Mouse (Mus musculus) left cerebral cortex, postnatal 36 days (tissue): ENCODE measurements around the gene Scube3. TPM values are rescaled to one million over a fixed set of nuclear protein-coding genes. Genes with fewer than 3 reads are reported as not detected.

ENCODE experiments used
- DNase-seq, 2 experiments: peaks; one replicate each; pipeline ENCODE4 v3.0.0; 2021 to 2022; ENCODE audit warnings: low spot score in 2 of 2, mixed read lengths in 1 of 2
- intact Hi-C: fragments of 180-260 bp; cut with DNase I; formaldehyde crosslinking; loops from one replicate; pipeline ENCODE4 v1.15.1; 2025
- total RNA-seq, 2 experiments: library from RNA; stranded (reverse); gene quantifications; 2 replicates each; pipeline ENCODE4 v1.2.3; 2021

The Scube3 gene
- total RNA-seq, 2 experiments from 2014 or later: 1.9 to 2.4 TPM

DNA sequence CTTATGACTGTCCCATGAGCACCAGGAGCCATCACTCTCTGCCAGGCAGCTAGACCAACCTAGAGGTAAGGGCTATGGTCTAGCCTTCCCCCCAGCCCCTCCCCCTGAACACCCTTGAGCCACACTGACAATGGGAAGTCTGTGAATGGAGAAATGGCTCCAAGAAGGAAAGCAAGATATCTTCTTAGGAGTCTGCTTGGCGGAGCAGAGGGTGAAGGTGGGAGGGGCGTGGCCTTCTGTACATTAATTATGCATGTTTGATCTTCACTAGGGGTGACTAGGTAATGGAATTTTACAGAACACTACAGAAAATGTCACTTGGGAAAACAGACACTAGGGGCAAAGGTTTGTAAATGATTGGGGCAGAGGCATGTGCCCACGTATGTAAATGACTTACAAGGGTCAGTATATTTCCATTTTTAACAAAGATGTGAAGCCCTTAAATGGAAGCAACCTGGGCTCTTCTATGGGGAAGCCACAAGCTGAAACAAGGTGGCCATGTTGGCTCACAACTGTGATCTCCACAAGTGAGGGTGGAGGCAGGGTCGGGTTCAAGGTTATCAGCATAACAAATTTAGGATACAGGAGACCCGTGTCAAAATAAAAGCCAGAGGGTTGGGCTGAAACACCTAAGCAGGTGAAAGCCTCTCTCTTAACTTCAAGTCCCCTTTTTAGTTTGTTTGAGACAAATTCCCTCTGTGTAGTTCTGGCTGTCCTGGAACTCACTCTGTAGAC lies 11.4 kb upstream of the Scube3 start:
- DNase-seq: no peak
- intact Hi-C loops: loop anchor here (5.0 kb wide), 1 partner anchor 43 kb away; no protein-coding TSS in a partner anchor

DNA sequence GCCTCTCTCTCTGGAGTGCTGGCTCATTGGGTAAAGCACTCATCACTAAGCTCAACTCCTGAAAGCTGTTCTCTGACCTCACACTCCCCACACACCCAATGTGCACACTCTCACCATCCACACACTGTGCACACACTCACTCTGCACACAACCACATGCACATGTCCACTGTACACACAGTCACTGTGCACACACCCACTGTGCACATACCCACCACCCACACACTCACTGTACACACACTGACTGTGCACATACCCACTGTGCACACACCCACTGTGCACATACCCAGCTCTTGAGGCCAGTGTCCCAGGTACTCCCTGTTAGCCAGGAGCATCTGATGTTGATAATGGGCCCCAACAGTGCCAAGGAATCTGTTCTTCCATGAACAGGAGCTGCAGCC lies 10.8 kb upstream of the Scube3 start:
- DNase-seq: no peak
- intact Hi-C loops: loop anchor here (5.0 kb wide), 1 partner anchor 44 kb away; no protein-coding TSS in a partner anchor

GRCm38 (mm10) chr17:28133193-28133592 lies 8.7 kb upstream of the Scube3 start:
- peak; percentile 28 to 36 for DNase-seq
- intact Hi-C loops: loop anchor here (5.0 kb wide), 1 partner anchor 46 kb away; no protein-coding TSS in a partner anchor

GRCm38 (mm10) chr17:28135496-28135895 lies 6.4 kb upstream of the Scube3 start:
- intact Hi-C loops: no loop called here

GRCm38 (mm10) chr17:28136266-28136665 lies 5.7 kb upstream of the Scube3 start:
- no peak for DNase-seq
- intact Hi-C loops: no loop called here

More at GRCm38 (mm10) chr17:28135496-28135895, 6.4 kb upstream of the Scube3 start:
- no peak for DNase-seq

- DNase-seq: no peak
- intact Hi-C loops: no loop called here
Measured at GRCm38 (mm10) chr17:28138013-28138412, 3.9 kb upstream of the Scube3 start.

GRCm38 (mm10) chr17:28138685-28139084 lies 3.3 kb upstream of the Scube3 start:
- DNase-seq: no peak
- intact Hi-C loops: no loop called here

GRCm38 (mm10) chr17:28140431-28141204 lies 1.3 kb upstream of the Scube3 start:
- intact Hi-C loops: no loop called here
- DNase-seq: no peak

GRCm38 (mm10) chr17:28141205-28141650 lies 713 bp upstream of the Scube3 start:
- intact Hi-C loops: no loop called here

GRCm38 (mm10) chr17:28142700-28143610 lies 1.0 kb downstream of the Scube3 start:
- no peak for DNase-seq
- intact Hi-C loops: no loop called here

More at GRCm38 (mm10) chr17:28141205-28141650, 713 bp upstream of the Scube3 start:
- DNase-seq: no peak

DNA sequence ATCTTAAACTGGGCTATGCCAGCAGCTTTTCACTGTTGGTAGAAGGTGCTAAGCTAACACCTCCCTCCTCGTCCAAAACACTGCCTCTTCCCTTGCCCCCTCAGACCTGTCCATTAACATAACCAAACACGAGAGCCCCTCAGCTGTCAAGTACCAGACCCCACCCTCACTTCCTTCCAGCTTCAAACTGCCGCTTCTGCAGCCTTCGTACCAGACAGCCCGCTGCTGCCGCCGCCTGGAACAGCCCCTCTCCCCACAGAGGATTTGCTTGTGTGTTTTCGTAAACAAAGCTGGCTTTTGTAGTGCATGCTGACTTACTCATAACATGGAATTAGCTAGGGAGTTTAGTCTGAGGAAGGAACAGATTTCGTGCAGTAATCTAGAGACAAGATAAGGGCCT lies 1.8 kb downstream of the Scube3 start:
- intact Hi-C loops: no loop called here
- DNase-seq: no peak

DNA sequence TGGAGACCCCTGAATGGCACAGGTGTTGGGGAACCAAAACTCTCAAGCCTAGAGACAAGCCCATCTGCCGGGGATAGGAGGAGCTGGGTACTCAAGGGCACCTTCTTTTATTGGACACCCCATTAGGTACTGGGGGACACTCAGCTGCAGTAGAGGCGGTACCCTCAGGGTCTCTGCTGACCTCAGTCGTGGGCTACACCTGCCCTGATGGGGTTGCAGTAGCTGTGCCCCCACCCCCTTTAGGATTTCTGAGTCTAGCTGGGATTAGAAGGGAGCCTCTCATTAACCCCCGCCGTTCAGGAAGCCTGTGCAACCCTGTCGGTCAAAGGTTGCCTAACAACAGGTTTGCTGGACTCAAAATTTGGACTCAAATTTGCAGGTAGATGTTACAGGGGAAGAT lies 2.3 kb downstream of the Scube3 start:
- intact Hi-C loops: no loop called here

GRCm38 (mm10) chr17:28148288-28148687 lies 6.3 kb downstream of the Scube3 start:
- no peak for DNase-seq
- intact Hi-C loops: no loop called here

More for the DNA sequence above, 2.3 kb downstream of the Scube3 start:
- DNase-seq: no peak

DNA sequence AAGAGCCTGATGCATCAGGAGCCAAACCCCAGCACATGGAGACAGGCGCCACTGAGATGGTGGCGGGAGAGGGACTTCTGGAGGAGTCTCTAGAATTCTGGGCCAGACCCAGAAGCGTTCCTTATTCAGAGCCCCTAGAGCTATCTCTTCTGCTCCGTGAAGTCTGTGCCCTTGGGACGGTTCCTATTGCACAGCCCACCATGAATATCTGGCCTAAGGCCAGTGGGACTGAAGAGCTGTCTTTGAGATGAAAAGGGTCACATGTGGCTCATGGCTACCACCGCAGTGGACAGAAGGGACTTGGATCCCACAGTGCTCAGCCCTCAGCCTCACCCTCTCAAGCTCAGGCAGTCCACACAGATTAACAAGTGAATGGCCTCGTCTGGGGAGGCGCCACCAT lies 7.8 kb downstream of the Scube3 start:
- DNase-seq: no peak
- intact Hi-C loops: no loop called here

GRCm38 (mm10) chr17:28150456-28150855 lies 8.5 kb downstream of the Scube3 start:
- DNase-seq: no peak
- intact Hi-C loops: no loop called here

GRCm38 (mm10) chr17:28153095-28153494 lies 11.2 kb downstream of the Scube3 start:
- intact Hi-C loops: no loop called here
- DNase-seq: no peak

GRCm38 (mm10) chr17:28154970-28155369 lies 13.0 kb downstream of the Scube3 start:
- intact Hi-C loops: no loop called here
- no peak for DNase-seq

DNA sequence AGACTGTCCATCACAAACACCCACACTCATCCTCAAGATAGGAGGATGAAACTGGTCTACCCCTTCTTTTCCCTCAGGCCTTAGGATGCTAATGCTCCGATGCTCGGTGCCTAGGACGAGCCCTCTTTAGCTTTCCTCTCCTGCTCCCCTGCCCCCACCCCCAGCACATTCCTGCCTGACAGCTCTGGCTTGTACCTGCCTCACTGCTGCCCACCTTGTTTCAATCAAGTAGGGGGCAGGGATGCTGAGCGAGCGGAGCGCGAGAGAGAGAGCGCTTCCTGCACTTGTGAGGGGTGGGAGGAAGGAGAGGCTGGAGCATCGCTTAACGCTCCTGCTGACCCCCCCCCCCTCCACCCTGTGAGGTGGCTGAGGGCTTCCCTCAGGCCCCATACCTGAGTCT lies 18.4 kb downstream of the Scube3 start:
- intact Hi-C loops: loop anchor here (5.0 to 10.0 kb wide), 2 partner anchors 58 to 166 kb away; no protein-coding TSS in a partner anchor
- no peak for DNase-seq

GRCm38 (mm10) chr17:28161310-28161881 lies 19.5 kb downstream of the Scube3 start:
- intact Hi-C loops: loop anchor here (5.0 to 10.0 kb wide), 2 partner anchors 59 to 167 kb away; no protein-coding TSS in a partner anchor
- no peak for DNase-seq
